Mouse (Mus musculus) brain, embryonic 14.5 days (tissue): Measurements from ENCODE around the gene Nprl2.

Source experiments
- CTCF ChIP-seq: fragments of 200-500 bp; IDR thresholded peaks from 2 replicates; pipeline ENCODE4 v1.5.1; 2012; ENCODE audit warnings: inconsistent platforms, mild to moderate bottlenecking, moderate library complexity, borderline replicate concordance; ENCODE audit not compliant: insufficient read depth, insufficient read length; ENCODE audit errors: extremely low read depth
- POLR2A ChIP-seq: fragments of 200-500 bp; IDR thresholded peaks from 2 replicates; pipeline ENCODE4 v1.6.1; 2012; ENCODE audit warnings: mild to moderate bottlenecking, inconsistent platforms, borderline replicate concordance; ENCODE audit not compliant: poor library complexity, insufficient read depth, insufficient read length, severe bottlenecking; ENCODE audit errors: extremely low read depth

GRCm38 (mm10) chr9:107583174-107583573 is 41.1 kb downstream of the Nprl2 start:
- TF ChIP-seq POLR2A = no peak
- TF ChIP-seq CTCF = no peak
